Mouse (Mus musculus): ENCODE results near the gene Sc5d. TPM values are rescaled to one million over a fixed set of nuclear protein-coding genes. Genes with fewer than 3 reads are reported as not detected.

Gene Sc5d
- polyA plus RNA-seq, 1 experiment from 2014 or later, result 61.9 TPM

DNA sequence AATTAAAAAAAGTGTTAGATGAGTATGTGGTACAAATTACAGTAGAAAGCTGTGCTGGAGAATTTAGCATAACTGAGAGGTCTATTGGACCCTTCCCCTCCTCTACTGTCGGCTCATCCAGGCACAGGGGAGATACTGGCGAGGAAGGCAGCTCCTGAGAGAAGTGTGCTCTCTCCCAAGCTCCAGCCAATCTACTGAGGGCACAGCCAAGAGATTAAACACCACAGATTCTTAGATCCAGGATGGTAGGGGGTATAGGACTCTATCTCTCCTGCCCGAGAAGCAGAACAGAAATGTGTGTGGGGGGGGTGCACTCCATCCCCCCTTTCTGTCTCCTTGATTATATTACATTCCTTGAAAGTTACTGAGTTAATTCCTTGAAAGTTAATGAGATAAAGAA, 14.0 kb upstream of the Sc5d start:
- Histone ChIP-seq H3K4me3 (ENCODE audit: low read depth, low read length) (no peak overlapping the region), H3K4me2 (ENCODE audit: low read length) (no peak overlapping the region), H3K36me3 (ENCODE audit: control insufficient read depth, insufficient read depth, low read length) (no peaks in the 10 kb centered on the region), H3K9me3 (replicated peaks; ENCODE audit: control insufficient read depth, low read length) (no peaks in the 10 kb centered on the region), H3K9ac (ENCODE audit: low read length) (no peak overlapping the region), H3K27ac (ENCODE audit: low read depth, low read length) (no peak overlapping the region), H3K27me3 (replicated peaks; ENCODE audit: control insufficient read depth, insufficient read depth, low read length) (no peaks in the 10 kb centered on the region), H3K4me1 (ENCODE audit: control insufficient read depth, insufficient read depth, low read length) (no peaks in the 10 kb centered on the region)
- 85% methylated on average over 3 of the region's 3 CpGs for WGBS
- ATAC-seq, result no peak
- no peak for DNase-seq (ENCODE audit: low spot score)

DNA sequence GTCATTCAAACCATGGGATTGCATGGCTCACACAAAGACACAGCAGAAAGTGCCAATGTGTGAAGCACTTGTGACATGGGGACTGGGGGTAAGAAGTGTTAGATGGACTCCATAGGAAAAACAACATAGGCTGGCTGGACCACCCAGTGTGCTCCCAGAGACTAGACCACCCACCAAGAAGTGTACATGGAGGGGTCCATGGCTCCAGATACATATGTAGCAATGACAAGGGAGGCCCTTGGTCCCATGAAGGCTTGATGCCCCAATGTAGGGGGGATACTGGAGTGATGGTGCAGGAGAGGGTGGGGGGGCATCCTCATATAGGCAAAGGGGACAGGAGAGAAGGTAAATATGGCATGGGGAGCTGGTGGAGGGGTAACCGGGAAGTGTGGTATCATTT, 13.6 kb upstream of the Sc5d start:
- ATAC-seq (no peak), DNase-seq (ENCODE audit: low spot score) (no peak)
- no peak overlapping the region for H3K9ac ChIP-seq (ENCODE audit: low read length)
- H3K27ac ChIP-seq (ENCODE audit: low read depth, low read length), result no peak overlapping the region
- no peak overlapping the region for H3K4me2 ChIP-seq (ENCODE audit: low read length)
- no peaks in the 10 kb centered on the region for H3K9me3 ChIP-seq (replicated peaks; ENCODE audit: control insufficient read depth, low read length)
- no peaks in the 10 kb centered on the region for H3K27me3 ChIP-seq (replicated peaks; ENCODE audit: control insufficient read depth, insufficient read depth, low read length)
- 96% methylated on average over 1 of the region's 1 CpGs for WGBS
- H3K36me3 ChIP-seq (ENCODE audit: control insufficient read depth, insufficient read depth, low read length), result no peaks in the 10 kb centered on the region
- H3K4me3 ChIP-seq (ENCODE audit: low read depth, low read length), result no peak overlapping the region
- no peaks in the 10 kb centered on the region for H3K4me1 ChIP-seq (ENCODE audit: control insufficient read depth, insufficient read depth, low read length)

DNA sequence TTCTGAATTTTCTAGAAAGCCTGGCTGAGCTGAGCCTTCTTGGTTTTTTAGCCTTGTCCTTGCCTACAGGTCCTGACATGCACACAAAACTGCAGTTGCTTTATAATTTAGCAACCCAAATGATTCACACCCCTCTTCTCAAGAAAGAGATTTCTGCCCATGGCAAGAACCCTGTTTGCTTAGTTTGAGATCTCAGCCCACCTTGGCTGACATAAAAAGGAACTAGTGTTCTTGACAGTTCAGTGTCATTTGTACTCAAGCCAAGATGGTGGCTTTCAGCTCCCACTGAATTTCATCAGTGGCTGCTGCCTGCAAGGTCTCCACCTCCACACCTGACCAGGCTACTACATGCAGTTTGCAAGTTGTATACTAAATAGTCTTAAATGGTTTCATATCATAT, 13.1 kb upstream of the Sc5d start:
- ATAC-seq, result no peak
- Histone ChIP-seq H3K4me2 (ENCODE audit: low read length) (no peak overlapping the region), H3K27ac (ENCODE audit: low read depth, low read length) (no peak overlapping the region), H3K9me3 (replicated peaks; ENCODE audit: control insufficient read depth, low read length) (no peaks in the 10 kb centered on the region), H3K4me1 (ENCODE audit: control insufficient read depth, insufficient read depth, low read length) (no peaks in the 10 kb centered on the region), H3K9ac (ENCODE audit: low read length) (no peak overlapping the region), H3K36me3 (ENCODE audit: control insufficient read depth, insufficient read depth, low read length) (no peaks in the 10 kb centered on the region), H3K4me3 (ENCODE audit: low read depth, low read length) (no peak overlapping the region), H3K27me3 (replicated peaks; ENCODE audit: control insufficient read depth, insufficient read depth, low read length) (no peaks in the 10 kb centered on the region)
- no peak for DNase-seq (ENCODE audit: low spot score)

DNA sequence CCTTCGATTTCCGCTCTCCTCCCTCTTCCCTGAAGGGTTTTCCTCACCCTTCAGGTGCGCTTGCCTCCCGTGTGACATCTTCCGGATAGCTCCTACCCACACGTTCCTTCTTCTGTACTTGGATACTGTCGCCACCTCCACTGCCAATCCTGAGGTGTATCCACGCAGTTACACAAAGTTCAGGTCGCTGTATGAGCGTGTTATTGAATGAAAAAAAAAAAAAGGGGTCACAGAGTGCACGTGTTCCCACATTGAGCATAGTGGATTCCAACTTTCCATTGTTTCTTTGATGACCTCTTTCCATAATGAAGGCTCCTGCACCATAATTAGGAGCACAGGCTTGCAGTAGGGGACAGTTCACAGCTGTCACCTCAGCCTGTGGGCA, 11.7 kb upstream of the Sc5d start:
- ATAC-seq (no peak), DNase-seq (ENCODE audit: low spot score) (no peak)
- 69% methylated on average over 11 of the region's 11 CpGs for WGBS
- no peaks in the 10 kb centered on the region for H3K4me1 ChIP-seq (ENCODE audit: control insufficient read depth, insufficient read depth, low read length)
- no peaks in the 10 kb centered on the region for H3K27me3 ChIP-seq (replicated peaks; ENCODE audit: control insufficient read depth, insufficient read depth, low read length)
- H3K9me3 ChIP-seq (replicated peaks; ENCODE audit: control insufficient read depth, low read length), result no peaks in the 10 kb centered on the region
- H3K36me3 ChIP-seq (ENCODE audit: control insufficient read depth, insufficient read depth, low read length), result no peaks in the 10 kb centered on the region
- no peak overlapping the region for H3K4me2 ChIP-seq (ENCODE audit: low read length)
- H3K4me3 ChIP-seq (ENCODE audit: low read depth, low read length), result no peak overlapping the region
- H3K9ac ChIP-seq (ENCODE audit: low read length), result no peak overlapping the region
- no peak overlapping the region for H3K27ac ChIP-seq (ENCODE audit: low read depth, low read length)

DNA sequence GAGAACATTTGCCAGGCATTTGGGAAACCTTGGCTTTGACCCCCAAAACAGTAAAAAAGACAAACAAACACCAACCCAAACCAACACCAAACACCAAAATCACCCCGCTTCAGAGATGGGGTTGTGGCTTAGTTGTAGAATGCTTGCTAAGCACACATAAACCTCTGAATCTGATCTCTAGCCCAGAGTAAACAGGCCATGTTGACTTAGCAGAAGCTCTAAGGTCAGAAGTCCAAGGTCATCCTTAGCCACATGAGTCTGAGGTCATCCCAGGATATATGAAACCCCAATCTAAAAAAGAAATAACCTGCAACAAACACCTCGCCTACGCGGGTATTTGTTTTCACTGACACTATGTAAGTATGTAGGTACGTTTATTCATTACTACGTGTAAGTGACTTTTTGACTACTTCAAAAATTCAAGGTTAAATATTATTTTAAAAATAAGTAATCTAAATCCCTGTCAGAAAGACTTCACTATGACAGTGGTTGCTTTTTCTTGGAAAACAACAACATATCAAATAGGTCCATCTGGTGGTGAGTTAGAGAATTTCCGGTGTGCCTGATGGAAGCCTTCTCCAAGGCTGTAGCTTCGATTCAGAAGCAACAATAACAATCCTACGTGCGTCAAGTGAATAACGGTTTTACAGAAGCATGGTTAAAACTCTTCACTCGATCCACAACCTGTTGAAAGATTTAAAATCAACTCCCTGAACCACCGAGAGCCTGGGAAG, 11.1 kb upstream of the Sc5d start:
- ATAC-seq, result 0 out of 2 replicates have a peak, but pooled peaks have one; percentile 50
- H3K27me3 ChIP-seq (replicated peaks; ENCODE audit: control insufficient read depth, insufficient read depth, low read length), result no peaks in the 10 kb centered on the region
- DNase-seq (ENCODE audit: low spot score), result peak; percentile 80
- no peaks in the 10 kb centered on the region for H3K36me3 ChIP-seq (ENCODE audit: control insufficient read depth, insufficient read depth, low read length)
- H3K4me2 ChIP-seq (ENCODE audit: low read length), result no peak overlapping the region
- WGBS, result 63% methylated on average over 13 of the region's 13 CpGs
- H3K9me3 ChIP-seq (replicated peaks; ENCODE audit: control insufficient read depth, low read length), result no peaks in the 10 kb centered on the region
- H3K4me3 ChIP-seq (ENCODE audit: low read depth, low read length), result no peak overlapping the region
- H3K9ac ChIP-seq (ENCODE audit: low read length), result no peak overlapping the region
- no peak overlapping the region for H3K27ac ChIP-seq (ENCODE audit: low read depth, low read length)
- no peaks in the 10 kb centered on the region for H3K4me1 ChIP-seq (ENCODE audit: control insufficient read depth, insufficient read depth, low read length)

DNA sequence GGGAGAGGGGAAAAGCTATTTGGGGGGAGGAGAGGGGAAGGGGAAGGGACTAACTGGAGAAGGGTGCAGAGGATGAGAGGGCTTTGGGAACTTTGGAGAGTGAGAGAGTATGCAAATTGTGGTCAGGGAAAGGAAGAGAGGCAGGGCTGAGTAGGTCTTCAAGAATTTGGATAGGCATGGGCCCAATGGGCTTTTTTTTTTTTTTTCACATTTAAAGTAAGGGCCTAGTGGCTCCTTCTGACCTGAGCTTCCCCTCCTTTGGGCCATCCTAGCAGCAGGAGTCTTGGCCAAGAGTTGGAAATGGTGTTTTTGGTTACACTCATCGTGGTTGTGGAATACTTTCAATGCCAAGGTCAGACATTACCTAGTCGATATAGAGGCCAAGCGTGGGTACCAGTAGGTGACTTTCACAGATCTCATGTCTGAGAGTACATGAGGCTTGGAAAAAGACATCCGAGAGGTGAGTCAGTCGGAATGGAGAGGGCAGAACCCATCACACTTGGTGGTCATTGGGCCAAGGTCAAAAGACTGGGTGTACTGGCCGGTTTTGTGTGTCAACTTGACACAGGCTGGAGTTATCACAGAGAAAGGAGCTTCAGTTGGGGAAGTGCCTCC, 9.7 kb upstream of the Sc5d start:
- Histone ChIP-seq H3K9me3 (replicated peaks; ENCODE audit: control insufficient read depth, low read length) (no peaks in the 10 kb centered on the region), H3K36me3 (ENCODE audit: control insufficient read depth, insufficient read depth, low read length) (no peaks in the 10 kb centered on the region), H3K4me3 (ENCODE audit: low read depth, low read length) (no peak overlapping the region), H3K27ac (ENCODE audit: low read depth, low read length) (no peak overlapping the region), H3K4me2 (ENCODE audit: low read length) (no peak overlapping the region), H3K4me1 (ENCODE audit: control insufficient read depth, insufficient read depth, low read length) (no peaks in the 10 kb centered on the region), H3K9ac (ENCODE audit: low read length) (no peak overlapping the region), H3K27me3 (replicated peaks; ENCODE audit: control insufficient read depth, insufficient read depth, low read length) (no peaks in the 10 kb centered on the region)
- DNase-seq (ENCODE audit: low spot score) (no peak), ATAC-seq (no peak)
- 90% methylated on average over 6 of the region's 6 CpGs for WGBS

DNA sequence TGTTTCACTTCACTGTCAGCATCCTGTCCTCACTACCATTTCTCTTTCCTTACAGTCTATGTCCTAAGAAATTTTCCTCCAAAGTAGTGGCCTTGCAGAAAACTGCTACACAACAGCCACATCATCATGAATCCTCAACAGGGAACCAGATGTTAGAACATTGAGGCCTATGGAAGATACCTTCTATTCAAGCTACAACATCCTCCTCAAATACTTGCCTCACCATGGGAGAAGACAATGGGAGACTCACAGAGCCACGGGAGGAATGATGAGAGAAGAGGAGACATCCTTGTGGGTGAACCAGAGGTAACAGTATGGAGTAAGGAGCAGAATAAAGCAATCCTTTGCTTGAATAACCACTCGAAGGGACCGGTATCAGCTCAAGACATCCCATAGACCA, 9.1 kb upstream of the Sc5d start:
- Histone ChIP-seq H3K4me2 (ENCODE audit: low read length) (no peak overlapping the region), H3K9me3 (replicated peaks; ENCODE audit: control insufficient read depth, low read length) (no peaks in the 10 kb centered on the region), H3K4me3 (ENCODE audit: low read depth, low read length) (no peak overlapping the region), H3K36me3 (ENCODE audit: control insufficient read depth, insufficient read depth, low read length) (no peaks in the 10 kb centered on the region), H3K9ac (ENCODE audit: low read length) (no peak overlapping the region), H3K27ac (ENCODE audit: low read depth, low read length) (no peak overlapping the region), H3K4me1 (ENCODE audit: control insufficient read depth, insufficient read depth, low read length) (no peaks in the 10 kb centered on the region), H3K27me3 (replicated peaks; ENCODE audit: control insufficient read depth, insufficient read depth, low read length) (no peaks in the 10 kb centered on the region)
- WGBS, result 79% methylated on average over 3 of the region's 3 CpGs
- ATAC-seq (no peak), DNase-seq (ENCODE audit: low spot score) (no peak)

DNA sequence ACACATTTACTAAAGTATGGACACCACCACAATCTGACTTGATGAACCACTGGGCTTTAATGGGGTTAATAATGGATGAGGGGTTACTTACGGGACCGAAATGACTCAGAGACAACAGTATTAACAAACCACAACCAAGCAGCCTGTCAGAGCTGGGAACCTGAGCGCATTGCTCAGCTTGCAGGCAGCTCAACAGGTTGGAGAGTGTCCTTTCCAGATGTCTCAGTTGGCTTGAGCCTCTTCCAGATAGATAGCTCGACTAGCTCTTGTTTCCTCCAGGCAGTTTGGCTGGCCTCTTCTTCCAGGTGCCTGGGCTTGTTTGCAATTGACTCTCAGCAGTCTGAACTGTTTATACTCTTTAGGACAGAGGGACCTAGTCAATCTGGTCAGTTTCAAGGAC, 8.6 kb upstream of the Sc5d start:
- Histone ChIP-seq H3K4me2 (ENCODE audit: low read length) (no peak overlapping the region), H3K36me3 (ENCODE audit: control insufficient read depth, insufficient read depth, low read length) (no peaks in the 10 kb centered on the region), H3K9me3 (replicated peaks; ENCODE audit: control insufficient read depth, low read length) (no peaks in the 10 kb centered on the region), H3K4me3 (ENCODE audit: low read depth, low read length) (no peak overlapping the region), H3K27ac (ENCODE audit: low read depth, low read length) (no peak overlapping the region), H3K4me1 (ENCODE audit: control insufficient read depth, insufficient read depth, low read length) (no peaks in the 10 kb centered on the region), H3K27me3 (replicated peaks; ENCODE audit: control insufficient read depth, insufficient read depth, low read length) (no peaks in the 10 kb centered on the region), H3K9ac (ENCODE audit: low read length) (no peak overlapping the region)
- DNase-seq (ENCODE audit: low spot score), result no peak
- ATAC-seq, result no peak
- WGBS, result 76% methylated on average over 4 of the region's 4 CpGs

DNA sequence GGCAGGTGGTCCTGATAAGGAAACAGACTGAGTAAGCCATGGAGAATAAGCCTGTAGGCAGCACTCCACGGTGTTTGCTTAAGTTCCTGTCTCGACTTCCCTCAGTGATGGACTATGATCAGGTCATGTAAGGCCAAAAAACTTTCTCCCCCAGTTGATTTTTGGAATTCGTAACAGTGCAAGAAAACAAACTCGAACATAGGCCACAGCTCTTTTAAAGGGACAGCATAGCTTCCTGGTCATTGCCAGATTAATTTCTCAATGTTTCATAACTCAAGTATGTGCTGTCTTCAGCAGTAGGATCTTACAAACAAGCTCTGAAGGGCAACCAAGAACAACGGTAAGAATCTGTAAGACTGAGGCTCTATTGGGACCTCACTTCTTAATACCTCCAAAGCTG, 7.4 kb upstream of the Sc5d start:
- no peak for ATAC-seq
- no peak overlapping the region for H3K4me2 ChIP-seq (ENCODE audit: low read length)

More for the DNA sequence above, 7.4 kb upstream of the Sc5d start:
- no peaks in the 10 kb centered on the region for H3K4me1 ChIP-seq (ENCODE audit: control insufficient read depth, insufficient read depth, low read length)
- H3K27me3 ChIP-seq (replicated peaks; ENCODE audit: control insufficient read depth, insufficient read depth, low read length), result no peaks in the 10 kb centered on the region
- H3K9ac ChIP-seq (ENCODE audit: low read length), result no peak overlapping the region
- no peak overlapping the region for H3K27ac ChIP-seq (ENCODE audit: low read depth, low read length)
- H3K36me3 ChIP-seq (ENCODE audit: control insufficient read depth, insufficient read depth, low read length), result no peaks in the 10 kb centered on the region
- DNase-seq (ENCODE audit: low spot score), result no peak
- no peak overlapping the region for H3K4me3 ChIP-seq (ENCODE audit: low read depth, low read length)
- WGBS, result 79% methylated on average over 5 of the region's 5 CpGs
- H3K9me3 ChIP-seq (replicated peaks; ENCODE audit: control insufficient read depth, low read length), result no peaks in the 10 kb centered on the region

Measured in forebrain, embryonic 14.5 days (tissue).